Mouse (Mus musculus) bone marrow macrophage, adult 2 months (primary cell): ENCODE results near the gene Fam196b.

ENCODE experiments used
- CTCF ChIP-seq: IDR thresholded peaks from 2 replicates; pipeline ENCODE4 v1.5.1; 2012; ENCODE audit warnings: low read depth, mild to moderate bottlenecking, low read length, moderate library complexity
- POLR2A ChIP-seq: IDR thresholded peaks from 2 replicates; pipeline ENCODE4 v1.6.1; 2012; ENCODE audit warnings: mild to moderate bottlenecking, low read depth, low read length, borderline replicate concordance

GRCm38 (mm10) chr11:34437446-34437845, 122.8 kb downstream of the Fam196b start:
- TF ChIP-seq POLR2A (no peak), CTCF (no peak)
